Mouse (Mus musculus): ENCODE measurements at regions not wholly inside any gene's neighbourhood (a gene's known extent, or its start where the extent isn't known, plus 50 kb on each side); places are given as distances from the start of the nearest gene placed in this dataset.
A peak's percentile ranks its signal among the peaks of the same experiment; 100 is the strongest.

DNA sequence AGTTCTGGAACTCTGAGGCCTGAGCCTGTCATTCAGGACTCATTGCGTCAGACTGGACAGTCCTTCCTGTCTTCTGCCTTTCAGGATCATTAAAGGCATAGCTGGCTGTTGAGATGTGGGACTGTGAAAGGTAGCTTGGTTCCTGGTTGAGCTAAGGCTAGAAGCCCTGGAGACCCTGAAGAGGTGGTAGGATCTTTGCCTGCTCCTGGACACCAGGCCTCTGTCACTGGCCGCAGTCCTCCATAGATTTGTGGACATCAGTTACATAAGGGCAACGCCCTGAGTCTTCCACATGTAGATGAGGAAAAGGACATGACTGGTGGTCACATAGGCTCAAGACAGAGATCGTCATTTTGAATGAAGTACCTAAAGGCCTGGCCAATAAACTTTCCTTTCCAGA, 127.9 kb downstream of the Opa1 start:
- no peak for ATAC-seq (ENCODE audit: poor library complexity, severe bottlenecking)

DNA sequence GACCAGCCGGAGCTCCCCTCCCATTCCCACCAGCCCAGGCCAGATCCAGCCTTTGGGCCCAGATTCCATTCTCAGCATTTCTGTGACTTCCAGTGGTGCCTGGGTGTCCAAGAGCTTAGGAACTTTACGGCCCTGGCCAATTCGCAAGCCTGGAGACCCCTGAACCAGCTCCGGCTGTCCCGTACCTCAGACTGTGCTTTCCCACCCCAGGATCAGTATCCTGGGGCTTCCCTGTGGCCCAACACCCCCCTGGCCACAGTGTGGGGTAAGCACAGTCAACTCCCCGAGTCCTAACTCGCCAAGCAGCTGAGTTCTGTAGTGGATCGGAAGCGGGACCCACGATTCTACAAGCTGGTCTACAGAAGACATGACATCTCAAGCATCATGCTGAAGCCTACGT, 128.5 kb downstream of the Opa1 start:
- no peak for ATAC-seq (ENCODE audit: poor library complexity, severe bottlenecking)

DNA sequence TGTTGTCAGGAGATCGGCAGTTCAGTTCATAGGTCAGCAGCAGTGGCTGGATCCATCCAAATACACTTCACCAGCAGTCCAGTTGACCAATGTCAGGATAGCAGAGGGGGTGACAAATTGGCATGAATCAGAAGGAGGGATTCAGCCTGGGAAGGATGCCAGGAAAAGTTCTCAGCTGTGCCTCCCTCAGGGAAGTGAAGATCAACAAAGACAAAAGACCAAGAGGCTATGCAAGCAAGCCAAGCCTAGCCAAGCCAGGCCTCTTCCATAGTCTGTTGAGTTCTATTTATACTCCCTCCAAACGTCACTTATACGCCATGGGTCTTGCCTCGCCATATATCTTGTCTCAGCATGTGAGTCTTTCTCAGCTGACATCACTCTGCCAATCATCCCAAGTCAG, 129.9 kb downstream of the Opa1 start:
- no peak for ATAC-seq (ENCODE audit: poor library complexity, severe bottlenecking)

DNA sequence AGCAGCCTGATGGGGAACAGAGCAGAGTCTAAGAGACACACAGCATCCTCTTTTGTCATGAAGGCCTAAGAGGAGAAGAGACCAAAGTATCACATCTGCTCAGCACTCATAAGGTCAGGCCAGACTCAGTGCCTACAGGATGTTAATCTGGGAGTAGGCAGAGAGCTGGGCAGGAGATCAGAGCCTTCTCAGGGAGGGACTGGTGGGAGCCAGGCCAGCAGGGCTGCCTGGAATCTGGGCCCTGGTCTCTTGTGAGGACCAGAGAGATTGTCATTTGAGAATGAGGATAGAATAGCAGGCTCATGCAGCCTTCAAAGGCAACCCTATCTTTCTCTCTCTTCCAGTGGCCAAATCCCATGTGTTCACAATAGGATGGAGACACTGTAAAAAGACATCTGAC, 132.3 kb downstream of the Opa1 start:
- ATAC-seq (ENCODE audit: poor library complexity, severe bottlenecking), result no peak

DNA sequence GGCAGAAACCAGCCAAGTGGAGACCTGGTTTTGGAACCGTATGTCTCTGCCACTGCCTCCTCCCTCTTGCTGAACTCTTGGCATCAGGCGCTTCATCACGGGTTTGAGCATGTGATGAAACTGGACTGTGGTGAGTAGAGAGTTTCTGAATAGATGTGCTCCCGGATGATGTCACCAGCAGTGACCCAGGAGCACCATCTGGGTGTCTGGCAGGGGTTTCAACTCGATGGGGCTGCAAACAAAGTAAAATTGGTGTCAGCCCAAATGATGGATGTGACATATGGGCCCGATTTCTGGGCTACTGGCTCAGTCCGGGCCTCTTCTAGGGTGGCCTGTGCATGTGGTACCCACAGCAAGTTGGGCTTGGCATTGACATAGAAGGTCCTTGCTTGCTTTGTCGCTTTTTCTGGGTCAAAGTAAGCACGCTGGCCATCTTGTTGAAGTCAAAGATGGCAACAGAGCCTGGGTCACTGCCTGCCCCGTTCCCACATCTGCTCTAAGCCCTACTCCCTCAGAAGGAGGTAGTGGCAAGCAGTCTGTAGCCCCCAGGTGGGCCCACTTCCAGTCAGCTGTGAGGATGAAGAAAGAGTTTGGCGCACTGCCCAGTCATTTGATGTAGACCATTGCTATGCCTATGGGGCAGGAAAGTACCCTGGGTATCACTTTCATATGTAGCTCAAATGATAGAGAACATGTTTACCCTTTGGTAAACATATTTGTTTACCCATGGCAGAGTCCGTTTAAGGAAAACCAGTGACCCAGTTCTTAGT, 133.0 kb downstream of the Opa1 start:
- no peak for ATAC-seq (ENCODE audit: poor library complexity, severe bottlenecking)

DNA sequence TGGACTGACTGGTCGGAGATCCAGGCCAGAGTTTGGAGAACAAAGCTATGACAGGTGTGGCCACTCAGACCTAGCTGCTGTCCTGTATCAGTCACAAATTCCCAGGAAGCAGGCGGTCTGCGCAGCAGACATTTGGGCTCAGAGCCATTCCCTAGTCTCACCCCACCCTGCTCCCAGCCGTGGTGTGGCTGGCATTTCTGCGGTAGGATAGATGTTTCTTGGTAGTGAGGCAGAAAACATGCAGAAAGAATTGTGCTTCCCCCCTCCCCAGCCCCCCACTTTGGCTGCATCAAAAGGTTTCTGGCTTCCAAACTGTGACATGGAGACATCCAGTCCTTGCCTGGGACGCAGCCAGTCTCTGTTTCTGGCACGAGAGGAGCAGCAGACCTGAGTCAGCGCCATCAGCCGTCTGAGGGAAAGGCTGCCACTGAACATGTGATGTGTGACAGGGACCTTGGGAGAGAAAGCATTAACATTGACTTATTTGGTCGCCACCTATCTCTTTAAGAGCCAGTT, 135.5 kb downstream of the Opa1 start:
- ATAC-seq (ENCODE audit: poor library complexity, severe bottlenecking), result no peak

DNA sequence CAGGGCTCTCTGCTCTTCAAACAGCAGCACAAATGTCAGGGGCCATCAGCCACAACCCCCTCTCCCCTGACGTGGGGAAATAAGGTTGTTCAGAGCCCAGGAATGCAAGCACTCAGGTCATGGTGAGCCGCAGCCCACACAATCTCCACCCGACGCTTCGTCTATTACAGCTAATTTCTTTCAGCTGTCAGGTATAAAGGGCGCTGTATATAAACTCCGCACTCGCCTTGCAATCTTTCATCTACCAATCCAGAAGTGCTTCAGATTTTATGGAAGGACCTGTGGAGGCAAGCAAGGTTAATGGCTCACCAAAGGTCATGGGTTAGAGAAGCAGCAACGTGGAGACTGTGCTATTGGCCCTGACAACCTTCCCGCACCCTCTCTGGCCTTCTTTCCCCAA, 139.8 kb downstream of the Opa1 start:
- ATAC-seq (ENCODE audit: poor library complexity, severe bottlenecking), result no peak

DNA sequence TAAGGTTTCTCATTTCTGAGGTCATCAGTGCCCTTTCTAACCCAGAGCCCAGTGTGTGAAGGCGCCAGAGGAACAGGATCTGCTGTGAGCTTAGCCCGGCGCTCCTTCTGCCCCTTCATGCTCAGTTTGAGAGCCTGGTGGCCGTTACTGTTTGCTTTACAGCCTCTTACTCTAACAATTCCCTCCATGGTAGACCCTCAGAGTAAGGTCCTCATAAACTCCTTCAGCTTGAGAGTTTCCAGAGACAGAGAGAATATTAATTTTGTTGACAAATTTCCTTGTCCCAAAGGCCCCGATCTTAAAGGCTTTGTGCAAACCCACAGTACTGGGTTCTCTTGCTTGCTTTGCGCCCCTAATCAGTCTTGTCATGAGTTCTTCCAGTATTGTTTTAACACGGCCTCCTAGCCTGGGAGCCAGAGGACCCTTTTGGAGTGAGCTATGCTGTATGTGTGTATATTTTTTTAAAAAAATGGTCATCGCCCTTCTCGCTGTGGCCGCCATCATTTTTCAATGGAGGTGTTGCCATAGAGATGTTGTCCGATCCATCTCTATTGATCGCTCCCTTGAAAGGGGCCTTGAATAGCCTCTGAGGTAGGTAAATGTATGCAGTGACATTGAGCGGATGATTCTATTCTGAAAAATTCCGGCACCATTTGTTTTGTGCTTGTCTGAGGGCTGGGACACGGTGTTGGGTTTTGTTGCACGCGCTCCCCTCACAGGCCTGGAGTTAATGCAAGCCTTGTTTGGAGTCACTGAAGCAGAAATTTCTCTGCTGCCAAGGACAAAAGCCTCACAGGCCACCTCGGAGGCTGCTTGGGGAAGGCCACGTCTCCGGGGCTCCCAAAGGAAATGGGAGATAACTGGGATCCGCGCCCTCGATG, 140.7 kb downstream of the Opa1 start:
- ATAC-seq (ENCODE audit: poor library complexity, severe bottlenecking), result no peak

DNA sequence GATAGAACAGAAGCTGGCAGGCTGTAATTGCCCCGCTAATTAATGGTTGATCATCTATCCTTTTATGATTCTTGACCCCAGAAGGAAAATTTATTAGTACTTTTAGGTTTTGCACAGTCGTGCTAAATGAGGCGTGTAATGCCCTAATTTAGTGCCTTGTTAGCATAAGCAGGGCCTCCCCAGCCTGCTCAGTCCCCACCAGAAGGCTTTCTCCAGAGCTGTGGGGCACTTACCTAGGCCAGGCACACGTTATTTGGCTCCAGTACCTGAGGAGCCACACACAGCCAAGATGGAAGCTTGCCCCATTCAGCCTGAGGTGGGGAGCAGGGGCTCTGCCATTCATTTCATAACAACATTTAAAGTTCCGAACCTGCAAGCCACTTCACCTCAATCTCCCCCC, 146.0 kb downstream of the Opa1 start:
- no peak for ATAC-seq (ENCODE audit: poor library complexity, severe bottlenecking)

DNA sequence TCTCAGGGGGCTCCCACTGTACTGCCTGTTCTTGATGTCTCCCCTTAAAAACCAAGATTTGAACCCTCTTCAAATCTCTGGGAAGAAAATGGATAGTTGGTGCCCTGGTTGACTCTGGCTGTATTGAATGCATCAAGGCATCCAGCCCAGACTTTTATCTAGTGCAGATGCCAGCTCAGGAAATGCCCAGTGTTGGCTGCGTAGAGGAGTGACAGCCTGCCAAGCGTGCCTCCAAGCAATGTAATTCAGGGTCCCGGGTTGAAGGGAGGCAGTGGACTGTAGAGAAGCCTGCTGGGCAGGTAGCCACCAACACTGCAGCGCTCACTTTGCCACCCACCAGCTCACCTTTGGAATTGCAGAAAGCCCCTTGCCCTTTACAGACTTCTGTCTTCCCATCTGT, 146.4 kb downstream of the Opa1 start:
- ATAC-seq (ENCODE audit: poor library complexity, severe bottlenecking), result no peak

DNA sequence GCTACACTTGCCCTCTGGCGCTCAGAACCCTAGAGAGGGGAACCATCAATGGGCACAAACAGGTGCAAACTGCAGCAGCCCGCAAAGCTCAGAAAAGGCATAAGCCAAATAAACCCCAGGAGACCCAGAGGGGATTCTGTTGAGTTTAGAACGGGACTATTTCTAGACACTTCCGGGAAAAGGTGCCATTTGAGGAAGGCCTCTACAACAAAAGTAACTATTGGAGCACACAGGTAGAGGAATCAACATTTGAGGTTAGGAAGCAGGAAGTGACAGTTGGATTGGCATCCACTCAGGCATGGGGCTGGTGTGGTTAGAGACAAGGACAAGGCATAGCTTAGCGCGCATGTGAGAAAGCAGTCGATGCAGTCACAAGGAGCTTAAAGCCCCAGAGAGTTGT, 148.3 kb downstream of the Opa1 start:
- ATAC-seq (ENCODE audit: poor library complexity, severe bottlenecking), result no peak

DNA sequence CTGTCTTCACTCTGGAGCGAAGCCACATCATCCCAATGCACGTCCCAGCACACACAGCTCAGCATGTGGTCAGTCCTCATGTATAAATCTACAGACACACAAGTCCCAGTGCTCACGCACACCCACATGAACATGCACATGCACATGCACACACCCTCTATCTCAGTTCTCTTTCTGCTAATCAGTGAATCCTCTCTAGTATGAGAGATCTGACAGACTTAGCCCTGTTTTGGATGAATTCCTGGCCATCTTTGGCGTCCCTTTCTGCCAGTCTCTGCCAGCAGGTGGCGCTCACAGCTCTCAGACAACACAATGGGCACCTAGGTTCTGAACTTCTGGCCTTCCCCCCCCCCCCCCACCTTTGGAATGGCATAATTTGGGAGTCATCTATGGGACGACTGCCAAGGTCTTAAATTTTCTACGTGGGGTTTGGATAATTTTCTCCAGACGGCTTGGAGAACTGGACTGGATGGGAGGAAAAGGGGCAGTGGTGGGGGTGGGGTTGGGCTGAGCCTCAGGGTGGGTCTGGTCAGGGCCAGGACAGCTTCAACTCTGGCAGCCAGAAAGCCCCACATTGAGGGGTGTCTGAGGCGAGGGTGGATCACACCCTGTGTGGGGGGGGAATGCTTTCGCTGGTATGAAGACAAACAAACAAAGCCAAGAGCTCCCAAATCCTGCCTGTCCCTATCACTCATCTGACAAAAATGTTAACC, 149.8 kb downstream of the Opa1 start:
- ATAC-seq (ENCODE audit: poor library complexity, severe bottlenecking), result 0 out of 2 replicates have a peak, but pooled peaks have one; percentile 38

DNA sequence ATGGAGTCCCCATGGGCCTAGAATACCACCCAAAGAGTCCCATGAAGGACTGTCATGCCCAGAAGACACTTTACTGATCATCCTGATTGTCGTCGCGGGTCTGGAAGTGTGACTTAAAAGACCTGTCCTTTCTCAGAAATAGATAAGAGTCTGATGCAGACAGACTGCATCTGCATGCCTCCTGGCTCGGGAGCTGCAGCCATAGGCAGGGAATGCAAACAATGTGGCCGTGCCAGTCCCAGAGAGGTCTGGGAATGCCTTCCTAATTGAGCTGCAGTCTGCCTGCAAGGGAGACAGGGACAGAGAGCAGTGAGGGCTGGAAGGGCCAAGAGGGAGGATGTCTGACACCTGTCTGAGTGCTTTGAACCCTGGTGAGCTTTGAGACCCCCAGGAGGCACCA, 150.9 kb downstream of the Opa1 start:
- no peak for ATAC-seq (ENCODE audit: poor library complexity, severe bottlenecking)

DNA sequence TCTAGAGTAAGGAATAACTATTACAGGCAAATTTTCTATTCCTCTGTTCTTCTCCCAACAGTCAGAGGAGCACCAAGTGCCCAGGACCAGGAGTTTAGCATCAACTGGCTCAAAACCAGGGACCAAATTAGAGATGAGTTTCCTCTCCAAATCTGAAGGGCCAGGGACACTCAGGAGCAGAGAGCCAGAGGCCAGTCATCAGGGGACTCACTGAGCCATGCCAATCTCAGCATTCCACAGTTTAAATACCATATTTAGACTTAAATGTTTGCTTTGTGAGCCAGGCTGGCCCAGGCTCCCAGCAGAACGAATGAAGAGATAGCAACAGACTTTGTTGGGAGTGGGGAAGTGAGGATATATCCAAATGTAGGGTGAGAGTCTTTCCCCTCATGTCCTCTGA, 153.8 kb downstream of the Opa1 start:
- ATAC-seq (ENCODE audit: poor library complexity, severe bottlenecking), result no peak

DNA sequence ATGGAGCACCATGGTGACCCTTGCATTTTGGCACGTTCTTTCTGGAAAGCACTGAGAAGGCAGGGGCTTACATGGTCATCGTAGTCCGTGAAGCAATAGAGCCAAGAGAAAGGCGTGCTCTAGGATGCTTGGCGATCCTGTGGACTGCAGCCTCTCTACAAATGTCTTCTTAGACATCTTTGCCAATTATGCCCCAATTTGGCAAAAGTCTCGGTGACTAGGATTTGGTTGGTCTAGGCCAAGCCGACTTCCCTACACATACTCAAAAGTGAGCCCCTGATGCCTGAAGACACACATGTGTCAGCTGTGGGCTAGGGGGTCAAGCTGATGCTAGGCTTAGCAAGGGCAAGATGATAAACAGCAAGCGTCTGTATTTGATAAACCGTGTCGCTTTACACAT, 154.7 kb downstream of the Opa1 start:
- ATAC-seq (ENCODE audit: poor library complexity, severe bottlenecking), result no peak

DNA sequence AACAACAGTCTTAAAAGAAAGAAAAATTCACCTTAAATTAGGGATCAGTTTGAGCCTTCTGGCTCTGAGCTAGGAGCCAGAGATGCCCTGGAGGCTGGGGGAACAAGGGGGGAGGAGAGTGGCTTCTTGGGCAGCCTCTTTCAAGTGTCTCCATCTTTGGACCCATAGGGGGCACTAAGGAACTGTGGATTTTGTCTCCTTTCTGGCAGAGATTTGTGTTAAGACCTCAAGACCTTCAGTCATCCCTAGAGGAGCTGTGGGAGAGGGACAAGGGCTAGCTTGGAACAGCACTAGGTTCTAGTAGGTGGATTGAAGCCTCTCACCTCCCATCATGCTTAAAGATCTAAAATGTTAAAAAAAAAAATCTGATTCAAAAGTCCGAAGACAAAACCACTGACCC, 155.2 kb downstream of the Opa1 start:
- no peak for ATAC-seq (ENCODE audit: poor library complexity, severe bottlenecking)

DNA sequence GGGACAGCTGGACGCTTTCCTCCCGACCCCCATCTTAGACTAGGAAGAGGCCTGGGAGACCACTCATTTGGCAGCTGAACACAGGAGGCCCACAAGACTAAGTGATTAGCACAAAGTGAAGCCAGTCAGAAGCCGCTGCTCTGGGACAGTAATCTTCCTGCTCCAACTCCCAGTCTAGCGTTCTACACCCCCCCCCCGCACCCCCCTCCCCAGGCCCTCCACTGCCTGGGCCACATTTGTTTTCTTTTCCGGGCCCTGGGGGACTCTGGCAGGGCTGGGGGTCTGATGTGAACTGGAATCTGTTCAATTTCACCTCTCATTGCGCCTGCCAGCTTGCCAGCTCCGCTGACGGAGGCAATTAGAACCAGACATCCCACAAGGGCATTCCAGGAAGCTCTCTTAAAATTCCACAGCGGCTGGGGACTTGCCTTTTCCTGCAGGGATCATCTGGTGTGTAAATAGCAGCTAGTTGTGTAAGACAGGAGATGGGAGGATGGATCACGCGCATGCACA, 155.7 kb downstream of the Opa1 start:
- ATAC-seq (ENCODE audit: poor library complexity, severe bottlenecking), result no peak

DNA sequence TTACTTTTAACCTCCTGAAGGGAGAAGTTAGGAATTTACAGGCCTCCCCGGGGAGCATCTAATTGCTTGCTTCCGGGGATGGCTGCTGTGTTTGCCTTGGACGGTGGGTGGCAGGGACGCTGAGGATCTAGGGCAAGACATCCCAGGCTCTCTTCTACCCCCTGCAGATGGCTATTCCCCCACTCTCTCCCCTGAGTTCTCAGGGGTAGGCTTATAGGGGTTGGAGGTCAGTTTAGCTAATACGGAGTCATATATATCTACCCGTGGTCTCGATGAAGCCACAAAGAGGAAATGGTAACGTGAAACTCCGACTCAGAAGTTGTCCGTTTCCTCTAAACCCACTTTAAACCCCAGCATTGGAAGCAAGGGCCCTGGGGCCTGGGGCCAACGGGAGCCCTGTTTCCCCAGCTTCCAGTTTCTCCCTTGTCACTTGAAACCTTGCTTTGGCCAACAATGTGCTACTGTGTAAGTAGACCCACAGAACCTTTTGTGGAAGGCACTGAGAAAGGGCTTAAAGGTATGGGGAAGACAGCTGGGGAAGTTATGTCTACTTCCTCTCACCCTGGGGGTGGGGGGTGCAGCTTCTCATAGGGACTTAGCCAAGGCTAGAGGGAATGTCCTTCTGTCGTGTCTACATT, 156.4 kb downstream of the Opa1 start:
- peak; percentile 78 for ATAC-seq (ENCODE audit: poor library complexity, severe bottlenecking)

DNA sequence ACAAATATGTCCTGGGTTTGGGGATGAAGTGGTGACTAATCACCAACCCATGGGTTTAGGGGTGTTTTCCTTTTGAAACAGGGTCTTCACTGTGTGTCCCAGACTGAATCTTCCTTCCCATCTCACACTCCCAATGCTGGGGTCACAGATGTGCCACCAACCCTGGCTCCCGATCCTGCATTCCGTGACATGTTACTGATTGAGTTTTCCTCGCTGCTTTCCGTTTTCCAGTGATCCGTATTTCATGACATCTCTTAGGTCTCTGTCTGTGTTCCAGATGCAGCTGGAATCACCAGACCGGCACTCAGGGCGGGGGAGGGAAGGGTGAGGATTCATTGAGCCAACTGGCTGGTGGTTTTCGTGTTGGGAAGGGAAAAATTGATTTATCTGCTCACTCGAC, 157.1 kb downstream of the Opa1 start:
- ATAC-seq (ENCODE audit: poor library complexity, severe bottlenecking), result no peak

DNA sequence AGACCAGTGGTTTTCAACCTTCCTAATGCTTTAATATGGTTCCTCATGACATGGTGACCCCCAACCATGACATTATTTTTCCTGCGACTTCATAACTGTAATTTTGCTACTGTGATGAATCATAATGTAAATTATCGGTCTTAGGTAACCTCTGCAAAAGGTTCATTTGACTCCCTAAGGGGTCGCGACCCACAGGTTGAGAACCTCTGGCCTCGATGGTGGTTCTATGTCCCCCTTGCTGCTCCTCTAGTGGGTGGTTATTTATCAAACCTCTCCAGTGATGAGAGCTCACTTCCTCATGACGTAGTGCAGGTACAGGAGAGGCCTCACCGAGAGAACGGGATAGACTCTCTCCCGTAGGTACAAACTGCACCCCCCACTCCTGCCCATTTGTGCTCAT, 158.9 kb downstream of the Opa1 start:
- ATAC-seq (ENCODE audit: poor library complexity, severe bottlenecking), result no peak
